Mouse (Mus musculus): ENCODE measurements around the gene Gm49380.

The Gm49380 gene

GRCm38 (mm10) chr9:44109360-44110095, 3.8 kb downstream of the Gm49380 start:
- POLR2A ChIA-PET = interaction anchor here in 3 of 4 experiments (0.6 to 3.2 kb wide), 33 partner anchors 8 to 575 kb away, joined by 3 to 10 read pairs (median 3); partner anchors contain the start of genes H2afx (in 2 of the 3), Bcl9l (in 1 of the 3), Cbl (in 1 of the 3) and Trappc4 (in 1 of the 3)
- CTCF ChIA-PET = interaction anchor here (0.5 to 5.6 kb wide), 68 partner anchors 8 to 512 kb away, joined by 3 to 42 read pairs (median 5); partner anchors contain the start of genes Cbl (in 1 of the 4), Ccdc84 (in 1 of the 4), Hmbs (in 1 of the 4) and Mcam (in 1 of the 4)

- POLR2A ChIA-PET = interaction anchor here in 3 of 4 experiments (0.9 to 3.2 kb wide), 19 partner anchors 8 to 245 kb away, joined by 3 to 10 read pairs (median 3); partner anchors contain the start of genes Cbl (in 1 of the 3) and H2afx (in 1 of the 3)
Observed at GRCm38 (mm10) chr9:44108269-44109055, 4.8 kb downstream of the Gm49380 start.

GRCm38 (mm10) chr9:44107557-44108179, 5.6 kb downstream of the Gm49380 start:
- ChIA-PET POLR2A (interaction anchor here in 1 of 4 experiments (0.6 to 3.2 kb wide), 6 partner anchors 10 to 1855 kb away, joined by 3 to 10 read pairs (median 4); partner anchors contain the start of gene H2afx), CTCF (interaction anchor here (0.7 to 5.6 kb wide), 13 partner anchors 8 to 313 kb away, joined by 3 to 35 read pairs (median 4); no protein-coding TSS in a partner anchor)

More at GRCm38 (mm10) chr9:44108269-44109055, 4.8 kb downstream of the Gm49380 start:
- CTCF ChIA-PET = interaction anchor here (0.5 to 5.6 kb wide), 56 partner anchors 8 to 513 kb away, joined by 3 to 42 read pairs (median 5); partner anchors contain the start of genes Cbl (in 1 of the 4), Ccdc84 (in 1 of the 4), Hmbs (in 1 of the 4) and Mcam (in 1 of the 4)

GRCm38 (mm10) chr9:44107110-44107509, 6.2 kb downstream of the Gm49380 start, which contains the start of gene C1qtnf5:
Gene C1qtnf5, plus strand, starts transcription at chr9:44107245.
- ChIA-PET POLR2A (interaction anchor here in 2 of 4 experiments (0.6 to 1.6 kb wide), 8 partner anchors 9 to 1856 kb away, joined by 3 to 6 read pairs (median 4); partner anchors contain the start of genes Abcg4 (in 1 of the 2) and H2afx (in 1 of the 2)), CTCF (interaction anchor here (0.5 to 5.6 kb wide), 15 partner anchors 9 to 325 kb away, joined by 3 to 27 read pairs (median 4); no protein-coding TSS in a partner anchor)

- ChIA-PET CTCF (interaction anchor here (0.5 to 5.6 kb wide), 14 partner anchors 9 to 325 kb away, joined by 3 to 27 read pairs (median 4); no protein-coding TSS in a partner anchor), POLR2A (interaction anchor here in 3 of 4 experiments (0.6 to 1.4 kb wide), 9 partner anchors 10 to 1856 kb away, joined by 3 to 6 read pairs (median 3); partner anchors contain the start of genes Abcg4 (in 1 of the 3) and H2afx (in 1 of the 3))
Observed at GRCm38 (mm10) chr9:44106596-44106995, 6.7 kb downstream of the Gm49380 start.

GRCm38 (mm10) chr9:44106182-44106581, 7.1 kb downstream of the Gm49380 start:
- ChIA-PET CTCF (interaction anchor here in 2 of 4 experiments (1.0 to 5.6 kb wide), 6 partner anchors 12 to 30 kb away, joined by 3 to 27 read pairs (median 4); no protein-coding TSS in a partner anchor), POLR2A (interaction anchor here in 2 of 4 experiments (0.6 to 1.4 kb wide), 4 partner anchors 10 to 228 kb away, joined by 3 to 4 read pairs (median 3); partner anchors contain the start of gene H2afx (in 1 of the 2))

GRCm38 (mm10) chr9:44105781-44106180, 7.5 kb downstream of the Gm49380 start:
- CTCF ChIA-PET = interaction anchor here in 2 of 4 experiments (1.0 to 5.6 kb wide), 4 partner anchors 13 to 29 kb away, joined by 3 to 27 read pairs (median 3); no protein-coding TSS in a partner anchor
- POLR2A ChIA-PET = interaction anchor here in 2 of 4 experiments (0.5 to 1.4 kb wide), 3 partner anchors 9 to 71 kb away, joined by 3 to 4 read pairs (median 3); no protein-coding TSS in a partner anchor

GRCm38 (mm10) chr9:44104881-44105280, 8.4 kb downstream of the Gm49380 start:
- POLR2A ChIA-PET = interaction anchor here in 2 of 4 experiments (1.5 to 1.9 kb wide), 2 partner anchors 9 to 11 kb away, joined by 3 to 6 read pairs; no protein-coding TSS in a partner anchor
- CTCF ChIA-PET = interaction anchor here in 3 of 4 experiments (0.5 to 5.6 kb wide), 5 partner anchors 11 to 241 kb away, joined by 3 to 27 read pairs (median 3); no protein-coding TSS in a partner anchor

GRCm38 (mm10) chr9:44101490-44101889, 11.8 kb downstream of the Gm49380 start, which contains the start of gene Mfrp:
Gene Mfrp, plus strand, starts transcription at chr9:44101729.
- POLR2A ChIA-PET = no interaction called here
- CTCF ChIA-PET = interaction anchor here in 2 of 4 experiments (1.1 to 2.1 kb wide), 2 partner anchors 15 kb away, joined by 3 to 6 read pairs; no protein-coding TSS in a partner anchor

GRCm38 (mm10) chr9:44096536-44096935, 16.8 kb downstream of the Gm49380 start:
- ChIA-PET CTCF (interaction anchor here (0.6 to 7.3 kb wide), 17 partner anchors 10 to 1318 kb away, joined by 3 to 97 read pairs (median 5); no protein-coding TSS in a partner anchor), POLR2A (interaction anchor here (0.6 to 3.7 kb wide), 24 partner anchors 8 to 382 kb away, joined by 3 to 23 read pairs (median 4); partner anchors contain the start of genes C1qtnf5 (in 1 of the 4), H2afx (in 1 of the 4), Hmbs (in 1 of the 4) and Hyou1 (in 1 of the 4))

- CTCF ChIA-PET = interaction anchor here (0.6 to 7.3 kb wide), 14 partner anchors 9 to 197 kb away, joined by 3 to 97 read pairs (median 4); partner anchors contain the start of gene C1qtnf5 (in 1 of the 4)
- POLR2A ChIA-PET = interaction anchor here (1.0 to 3.7 kb wide), 13 partner anchors 7 to 283 kb away, joined by 3 to 23 read pairs (median 5); partner anchors contain the start of genes H2afx (in 1 of the 4), Hmbs (in 1 of the 4) and Hyou1 (in 1 of the 4)
Observed at GRCm38 (mm10) chr9:44095781-44096180, 17.5 kb downstream of the Gm49380 start.

- ChIA-PET POLR2A (interaction anchor here (0.6 to 3.7 kb wide), 15 partner anchors 9 to 192 kb away, joined by 3 to 23 read pairs (median 3); partner anchors contain the start of genes C1qtnf5 (in 1 of the 4) and Usp2 (in 1 of the 4)), CTCF (interaction anchor here (0.5 to 7.3 kb wide), 79 partner anchors 7 to 767 kb away, joined by 3 to 97 read pairs (median 4); partner anchors contain the start of genes Usp2 (in 3 of the 4), C1qtnf5 (in 2 of the 4), Cbl (in 1 of the 4) and Ccdc153 (in 1 of the 4))
Observed at GRCm38 (mm10) chr9:44094737-44095136, 18.6 kb downstream of the Gm49380 start.

GRCm38 (mm10) chr9:44093612-44094503, 19.4 kb downstream of the Gm49380 start:
- CTCF ChIA-PET = interaction anchor here (0.5 to 7.3 kb wide), 84 partner anchors 8 to 766 kb away, joined by 3 to 97 read pairs (median 4); partner anchors contain the start of genes C1qtnf5 (in 2 of the 4), Usp2 (in 2 of the 4), Cbl (in 1 of the 4) and Gm49380 (in 1 of the 4)
- POLR2A ChIA-PET = interaction anchor here (0.6 to 3.7 kb wide), 20 partner anchors 8 to 193 kb away, joined by 3 to 23 read pairs (median 3); partner anchors contain the start of genes C1qtnf5 (in 1 of the 4) and Usp2 (in 1 of the 4)

- ChIA-PET POLR2A (interaction anchor here in 3 of 4 experiments (0.7 to 3.5 kb wide), 18 partner anchors 7 to 403 kb away, joined by 3 to 17 read pairs (median 4); partner anchors contain the start of genes H2afx (in 1 of the 3) and Usp2 (in 1 of the 3)), CTCF (interaction anchor here in 3 of 4 experiments (0.5 to 7.2 kb wide), 10 partner anchors 10 to 257 kb away, joined by 3 to 48 read pairs (median 6); no protein-coding TSS in a partner anchor)
Observed at GRCm38 (mm10) chr9:44088877-44089608, 24.3 kb downstream of the Gm49380 start.

Data from embryonic stem cell, embryonic (primary cell).